Mouse (Mus musculus): ENCODE results near the gene March8.
A peak's percentile ranks its signal among the peaks of the same experiment; 100 is the strongest.

Gene March8

GRCm38 (mm10) chr6:116407956-116408657 is 70.3 kb downstream of the March8 start:
- no peak for DNase-seq (ENCODE audit: low spot score in 2 of 2)

- DNase-seq (ENCODE audit: low spot score in 2 of 2) = peak in 1 of 2 experiments; percentile 14
Measured at GRCm38 (mm10) chr6:116410436-116410835, 72.6 kb downstream of the March8 start.

- DNase-seq (ENCODE audit: low spot score in 2 of 2) = peak in 1 of 2 experiments; percentile 12
Measured at GRCm38 (mm10) chr6:116411716-116412115, 73.9 kb downstream of the March8 start.

- peak in 1 of 2 experiments; percentile 16 for DNase-seq (ENCODE audit: low spot score in 2 of 2)
Measured at GRCm38 (mm10) chr6:116412546-116413325, 74.9 kb downstream of the March8 start.

- DNase-seq (ENCODE audit: low spot score in 2 of 2) = no peak
Measured at GRCm38 (mm10) chr6:116415126-116415676, 77.4 kb downstream of the March8 start.

GRCm38 (mm10) chr6:116416000-116416552 is 78.3 kb downstream of the March8 start:
- DNase-seq (ENCODE audit: low spot score in 2 of 2) = no peak

- DNase-seq (ENCODE audit: low spot score in 2 of 2) = no peak
Measured at GRCm38 (mm10) chr6:116417518-116418315, 79.9 kb downstream of the March8 start.

GRCm38 (mm10) chr6:116418487-116418886 is 80.7 kb downstream of the March8 start:
- no peak for DNase-seq (ENCODE audit: low spot score in 2 of 2)

GRCm38 (mm10) chr6:116419699-116420098 is 81.9 kb downstream of the March8 start:
- DNase-seq (ENCODE audit: low spot score in 2 of 2) = no peak

GRCm38 (mm10) chr6:116420271-116420670 is 82.4 kb downstream of the March8 start:
- DNase-seq (ENCODE audit: low spot score in 2 of 2) = no peak

GRCm38 (mm10) chr6:116422991-116423390 is 85.2 kb downstream of the March8 start:
- DNase-seq (ENCODE audit: low spot score in 2 of 2) = no peak

GRCm38 (mm10) chr6:116423664-116424063 is 85.8 kb downstream of the March8 start:
- DNase-seq (ENCODE audit: low spot score in 2 of 2) = no peak

- DNase-seq (ENCODE audit: low spot score in 2 of 2) = no peak
Measured at GRCm38 (mm10) chr6:116427552-116427951, 89.7 kb downstream of the March8 start.

- DNase-seq (ENCODE audit: low spot score in 2 of 2) = no peak
Measured at GRCm38 (mm10) chr6:116428282-116428681, 90.5 kb downstream of the March8 start.

- no peak for DNase-seq (ENCODE audit: low spot score in 2 of 2)
Measured at GRCm38 (mm10) chr6:116438864-116439263, 101.0 kb downstream of the March8 start.

- no peak for DNase-seq (ENCODE audit: low spot score in 2 of 2)
Measured at GRCm38 (mm10) chr6:116439531-116439930, 101.7 kb downstream of the March8 start.

GRCm38 (mm10) chr6:116440447-116440846 is 102.6 kb downstream of the March8 start:
- no peak for DNase-seq (ENCODE audit: low spot score in 2 of 2)

- no peak for DNase-seq (ENCODE audit: low spot score in 2 of 2)
Measured at GRCm38 (mm10) chr6:116440849-116441248, 103.0 kb downstream of the March8 start.

- no peak for DNase-seq (ENCODE audit: low spot score in 2 of 2)
Measured at GRCm38 (mm10) chr6:116455781-116456180, 118.0 kb downstream of the March8 start.

GRCm38 (mm10) chr6:116456482-116456881 is 118.7 kb downstream of the March8 start:
- no peak for DNase-seq (ENCODE audit: low spot score in 2 of 2)

GRCm38 (mm10) chr6:116458728-116459127 is 120.9 kb downstream of the March8 start:
- DNase-seq (ENCODE audit: low spot score in 2 of 2) = no peak
